Mouse (Mus musculus) thymus, postnatal 25 days (tissue): ENCODE data around the gene Apoc3.
A peak's percentile ranks its signal among the peaks of the same experiment; 100 is the strongest.

Source experiments
- DNase-seq: peaks from one replicate; pipeline ENCODE4 v3.0.0; 2022

Gene Apoc3

GRCm38 (mm10) chr9:46235596-46235648, at the start of gene Apoc3:
Gene Apoc3 (minus strand): TSS chr9:46235636.
- DNase-seq, result no peak

GRCm38 (mm10) chr9:46282631-46283436, 47.4 kb upstream of the Apoc3 start, which contains the start of gene Bud13:
Gene Bud13 (plus strand): TSS chr9:46283008.
- peak; percentile 98 for DNase-seq

- no peak for DNase-seq
Measured at GRCm38 (mm10) chr9:46274494-46274893, 39.1 kb upstream of the Apoc3 start.

- peak; percentile 89 for DNase-seq
Measured at GRCm38 (mm10) chr9:46272677-46273454, 37.4 kb upstream of the Apoc3 start, which contains the start of gene Zpr1. Gene Zpr1 (plus strand): TSS chr9:46273064.

GRCm38 (mm10) chr9:46272070-46272469, 36.6 kb upstream of the Apoc3 start:
- peak; percentile 14 for DNase-seq

GRCm38 (mm10) chr9:46270782-46271181, 35.3 kb upstream of the Apoc3 start:
- DNase-seq, result no peak

GRCm38 (mm10) chr9:46269125-46269524, 33.7 kb upstream of the Apoc3 start:
- DNase-seq, result no peak

GRCm38 (mm10) chr9:46268343-46268873, 33.0 kb upstream of the Apoc3 start, which contains the start of gene Apoa5:
Gene Apoa5 (plus strand): TSS chr9:46268633.
- no peak for DNase-seq

- no peak for DNase-seq
Measured at GRCm38 (mm10) chr9:46261131-46261530, 25.7 kb upstream of the Apoc3 start.

- DNase-seq, result no peak
Measured at GRCm38 (mm10) chr9:46259111-46259510, 23.7 kb upstream of the Apoc3 start.

GRCm38 (mm10) chr9:46257546-46257945, 22.1 kb upstream of the Apoc3 start:
- DNase-seq, result no peak

GRCm38 (mm10) chr9:46256658-46257385, 21.4 kb upstream of the Apoc3 start:
- DNase-seq, result no peak

GRCm38 (mm10) chr9:46256177-46256576, 20.7 kb upstream of the Apoc3 start:
- no peak for DNase-seq

GRCm38 (mm10) chr9:46246752-46247324, 11.4 kb upstream of the Apoc3 start:
- DNase-seq, result peak; percentile 44

- DNase-seq, result no peak
Measured at GRCm38 (mm10) chr9:46243584-46243983, 8.1 kb upstream of the Apoc3 start.

- DNase-seq, result no peak
Measured at GRCm38 (mm10) chr9:46243122-46243521, 7.7 kb upstream of the Apoc3 start.

- no peak for DNase-seq
Measured at GRCm38 (mm10) chr9:46241818-46242217, 6.4 kb upstream of the Apoc3 start.

GRCm38 (mm10) chr9:46240526-46241153, 5.2 kb upstream of the Apoc3 start, which contains the start of gene Apoa4:
Gene Apoa4 (plus strand): TSS chr9:46240696.
- DNase-seq, result no peak

GRCm38 (mm10) chr9:46238850-46239249, 3.4 kb upstream of the Apoc3 start:
- DNase-seq, result no peak

- DNase-seq, result no peak
Measured at GRCm38 (mm10) chr9:46235649-46236048, 213 bp upstream of the Apoc3 start.

- no peak for DNase-seq
Measured at GRCm38 (mm10) chr9:46235196-46235595, 240 bp downstream of the Apoc3 start.

- no peak for DNase-seq
Measured at GRCm38 (mm10) chr9:46230450-46230975, 4.9 kb downstream of the Apoc3 start.
